Mouse (Mus musculus) kidney, postnatal 0 days (tissue): ENCODE results near the gene Ddi2. TPM values are rescaled to one million over a fixed set of nuclear protein-coding genes. Genes with fewer than 3 reads are reported as not detected.

Experiments used
- ATAC-seq: fragments of 200-750 bp; cut with Nextera tagmentation; replicated peaks from 2 replicates; pipeline ENCODE4 v1.8.0; 2017; ENCODE audit warnings: low read depth, moderate number of reproducible peaks, moderate TSS enrichment, moderate library complexity; ENCODE audit not compliant: low FRiP score
- DNase-seq: peaks from one replicate; pipeline ENCODE4 v3.0.0-alpha.2; 2016; ENCODE audit warnings: low spot score
- H3K27ac ChIP-seq: fragments of 300-500 bp; sonication (generic); 2 replicates; pipeline ENCODE4 v1.5.1; 2014; ENCODE audit warnings: mild to moderate bottlenecking
- H3K27me3 ChIP-seq: fragments of 300-500 bp; sonication (generic); 2 replicates; pipeline ENCODE4 v1.6.1; 2014; ENCODE audit warnings: low read length, mixed read lengths; ENCODE audit not compliant: insufficient read depth
- H3K36me3 ChIP-seq: fragments of 300-500 bp; sonication (generic); 2 replicates; pipeline ENCODE4 v1.6.1; 2014; ENCODE audit warnings: low read length, mixed read lengths; ENCODE audit not compliant: insufficient read depth
- H3K4me1 ChIP-seq: fragments of 300-500 bp; sonication (generic); replicated peaks from 2 replicates; pipeline ENCODE4 v1.6.1; 2014; ENCODE audit warnings: antibody characterized with exemption, low read length, mixed read lengths; ENCODE audit not compliant: insufficient read depth
- H3K4me2 ChIP-seq: fragments of 300-500 bp; sonication (generic); 2 replicates; pipeline ENCODE4 v1.6.1; 2014; ENCODE audit warnings: mild to moderate bottlenecking, low read length, moderate library complexity, mixed read lengths
- H3K4me3 ChIP-seq: fragments of 300-500 bp; sonication (generic); replicated peaks from 2 replicates; pipeline ENCODE4 v1.5.1; 2014; ENCODE audit warnings: low read depth, low read length
- H3K9ac ChIP-seq: fragments of 300-500 bp; sonication (generic); 2 replicates; pipeline ENCODE4 v1.6.1; 2014; ENCODE audit warnings: low read depth, low read length
- H3K9me3 ChIP-seq: fragments of 300-500 bp; sonication (generic); replicated peaks from 2 replicates; pipeline ENCODE4 v1.6.1; 2016; ENCODE audit warnings: low read length, inconsistent platforms, mixed read lengths
- CTCF ChIP-seq: IDR thresholded peaks from 2 replicates; pipeline ENCODE4 v1.5.1; 2016; ENCODE audit warnings: antibody characterized with exemption, low read depth, mild to moderate bottlenecking, moderate library complexity
- WGBS: fragments of 180-500 bp; shearing (Covaris S2); extraction: QIAGEN DNeasy Blood & Tissue Kit; methylation state at CpG from one replicate; pipeline ENCODE4 v1.1.7; 2014; 5-methylcytosine and 5-hydroxymethylcytosine counted together
- polyA plus RNA-seq: library from polyadenylated mRNA; unstranded; fragments of >200 nt; fragmentation: Nextera tagmentation; extraction: Ambion mirVana; gene quantifications from 2 replicates; pipeline ENCODE4 v1.2.1, GENCODE M21; 2015

Ddi2 gene
- polyA plus RNA-seq, 1 experiment from 2014 or later, result 16.4 TPM

- Histone ChIP-seq H3K27ac (no peak overlapping the region), H3K36me3 (peaks cover 76% of the 10 kb centered on the region)
- WGBS, result 96% methylated on average over 2 of the region's 2 CpGs
These were observed 18.6 kb downstream of the Ddi2 start for GRCm38 (mm10) chr4:141704625-141705024.

GRCm38 (mm10) chr4:141694719-141695118 lies 28.5 kb downstream of the Ddi2 start:
- no peak for TF ChIP-seq CTCF
- ATAC-seq (no peak), DNase-seq (no peak)
- Histone ChIP-seq H3K4me2 (no peak overlapping the region), H3K27ac (no peak overlapping the region), H3K4me3 (no peak overlapping the region), H3K27me3 (no peaks in the 10 kb centered on the region), H3K9me3 (no peaks in the 10 kb centered on the region), H3K4me1 (no peaks in the 10 kb centered on the region), H3K36me3 (peaks cover 72% of the 10 kb centered on the region), H3K9ac (no peak overlapping the region)
- 94% methylated on average over 8 of the region's 8 CpGs for WGBS

More at GRCm38 (mm10) chr4:141704625-141705024, 18.6 kb downstream of the Ddi2 start:
- Histone ChIP-seq H3K4me1 (no peaks in the 10 kb centered on the region), H3K4me3 (no peak overlapping the region), H3K9ac (no peak overlapping the region), H3K27me3 (no peaks in the 10 kb centered on the region), H3K4me2 (no peak overlapping the region), H3K9me3 (no peaks in the 10 kb centered on the region)
- no peak for TF ChIP-seq CTCF
- ATAC-seq (no peak), DNase-seq (no peak)

GRCm38 (mm10) chr4:141688505-141688904 lies 34.7 kb downstream of the Ddi2 start:
- H3K36me3 ChIP-seq, result peaks cover 59% of the 10 kb centered on the region
- WGBS, result 94% methylated on average over 8 of the region's 8 CpGs
- no peak overlapping the region for H3K4me2 ChIP-seq
- H3K4me1 ChIP-seq, result no peaks in the 10 kb centered on the region
- no peak for TF ChIP-seq CTCF
- H3K9ac ChIP-seq, result no peak overlapping the region
- H3K27ac ChIP-seq, result no peak overlapping the region
- DNase-seq (no peak), ATAC-seq (no peak)
- no peaks in the 10 kb centered on the region for H3K9me3 ChIP-seq
- no peaks in the 10 kb centered on the region for H3K27me3 ChIP-seq
- H3K4me3 ChIP-seq, result no peak overlapping the region

- no peak for ATAC-seq
- Histone ChIP-seq H3K4me1 (0 out of 2 replicates have a peak, but pooled peaks cover 5% of the 10 kb centered on the region), H3K9me3 (no peaks in the 10 kb centered on the region), H3K27me3 (no peaks in the 10 kb centered on the region), H3K4me2 (no peak overlapping the region), H3K4me3 (no peak overlapping the region), H3K9ac (no peak overlapping the region), H3K36me3 (peaks cover 52% of the 10 kb centered on the region), H3K27ac (0 out of 2 replicates have a peak overlapping the region, but pooled peaks have one; percentile 6)
- 39% methylated on average over 8 of the region's 8 CpGs for WGBS
- DNase-seq, result peak; percentile 42
- TF ChIP-seq CTCF, result no peak
These were observed 36.7 kb downstream of the Ddi2 start for GRCm38 (mm10) chr4:141686525-141686924.

- no peak overlapping the region for H3K4me2 ChIP-seq
- H3K9me3 ChIP-seq, result no peaks in the 10 kb centered on the region
- 62% methylated on average over 3 of the region's 3 CpGs for WGBS
- H3K36me3 ChIP-seq, result peaks cover 52% of the 10 kb centered on the region
- no peak for DNase-seq
- no peak overlapping the region for H3K9ac ChIP-seq
- no peak for TF ChIP-seq CTCF
- 0 out of 2 replicates have a peak, but pooled peaks cover 5% of the 10 kb centered on the region for H3K4me1 ChIP-seq
- no peak overlapping the region for H3K27ac ChIP-seq
- no peaks in the 10 kb centered on the region for H3K27me3 ChIP-seq
- no peak overlapping the region for H3K4me3 ChIP-seq
- no peak for ATAC-seq
These were observed 37.1 kb downstream of the Ddi2 start for GRCm38 (mm10) chr4:141686093-141686492.

- no peaks in the 10 kb centered on the region for H3K9me3 ChIP-seq
- no peak for TF ChIP-seq CTCF
- no peak within 1 kb of the TSS for H3K27ac ChIP-seq
- H3K4me3 ChIP-seq, result no peak within 1 kb of the TSS
- no peak within 1 kb of the TSS for H3K4me2 ChIP-seq
- no peak for ATAC-seq
- 0 out of 2 replicates have a peak, but pooled peaks cover 5% of the 10 kb centered on the region for H3K4me1 ChIP-seq
- 94% methylated on average over 6 of the region's 6 CpGs for WGBS
- H3K36me3 ChIP-seq, result peaks cover 48% of the 10 kb centered on the region
- no peak within 1 kb of the TSS for H3K9ac ChIP-seq
- DNase-seq, result no peak
- no peaks in the 10 kb centered on the region for H3K27me3 ChIP-seq
These were observed 37.7 kb downstream of the Ddi2 start, which contains the start of gene Rsc1a1 for GRCm38 (mm10) chr4:141685499-141685898. Gene Rsc1a1, minus strand, starts transcription at chr4:141685599.
